ENCODE assay signal across 8 mouse cellular contexts in genomic region chr9:71188647-71189415, GRCm38 (mm10). TPM values are rescaled to one million over a fixed set of nuclear protein-coding genes. Genes with fewer than 3 reads are reported as not detected.
DNase-seq lines count a peak whose midpoint lies in the region; ATAC-seq and TF ChIP-seq lines count a peak whose summit lies in the region.

No protein-coding gene starts in this region.

- H3K4me3 ChIP-seq in embryonic facial prominence, embryonic 11.5 days (ENCODE audit: low read depth, low read length) = no peak overlapping the region
- no peak overlapping the region for H3K4me3 ChIP-seq in heart, adult 2 months
- H3K4me3 ChIP-seq in limb, embryonic 15.5 days = no peak overlapping the region
- H3K4me3 ChIP-seq in midbrain, embryonic 16.5 days (ENCODE audit: low read depth, low read length) = peak overlapping the region; percentile 19; the same call in 1 of the 2 replicates

- H3K4me2 ChIP-seq in embryonic facial prominence, embryonic 11.5 days (ENCODE audit: low read depth, low read length) = no peak overlapping the region
- peak overlapping the region; percentile 36 for H3K4me2 ChIP-seq in limb, embryonic 15.5 days
- H3K4me2 ChIP-seq in midbrain, embryonic 16.5 days (ENCODE audit: low read length) = peak overlapping the region; percentile 56

- no peaks in the 10 kb centered on the region for H3K27me3 ChIP-seq in embryonic facial prominence, embryonic 11.5 days (ENCODE audit: control insufficient read depth, insufficient read depth, low read length)
- H3K27me3 ChIP-seq in heart, adult 2 months (ENCODE audit: control insufficient read depth, insufficient read depth, low read length) = no peaks in the 10 kb centered on the region
- no peaks in the 10 kb centered on the region for H3K27me3 ChIP-seq in limb, embryonic 15.5 days
- H3K27me3 ChIP-seq in midbrain, embryonic 16.5 days (ENCODE audit: control insufficient read depth, insufficient read depth, low read depth, low read length) = no peaks in the 10 kb centered on the region

- no peaks in the 10 kb centered on the region for H3K9me3 ChIP-seq in embryonic facial prominence, embryonic 11.5 days (replicated peaks; ENCODE audit: control insufficient read depth, low read length)
- no peaks in the 10 kb centered on the region for H3K9me3 ChIP-seq in limb, embryonic 15.5 days
- H3K9me3 ChIP-seq in midbrain, embryonic 16.5 days (replicated peaks; ENCODE audit: control insufficient read depth, low read length, poor library complexity, severe bottlenecking) = no peaks in the 10 kb centered on the region

- H3K27ac ChIP-seq in embryonic facial prominence, embryonic 11.5 days (replicated peaks; ENCODE audit: low read depth, low read length) = no peak overlapping the region
- H3K27ac ChIP-seq in heart, adult 2 months = no peak overlapping the region
- no peak overlapping the region for H3K27ac ChIP-seq in limb, embryonic 15.5 days
- no peak overlapping the region for H3K27ac ChIP-seq in midbrain, embryonic 16.5 days (ENCODE audit: low read length)

- WGBS in embryonic facial prominence, embryonic 11.5 days = 12% methylated on average over 12 of the region's 12 CpGs
- 4% methylated on average over 12 of the region's 12 CpGs for WGBS in heart, adult 2 months
- WGBS in limb, embryonic 15.5 days = 9% methylated on average over 12 of the region's 12 CpGs
- 10% methylated on average over 12 of the region's 12 CpGs for WGBS in midbrain, embryonic 16.5 days

- ATAC-seq in embryonic facial prominence, embryonic 11.5 days (replicated peaks; ENCODE audit: insufficient number of reproducible peaks, low FRiP score, low TSS enrichment, low read depth) = no peak
- no peak for ATAC-seq in limb, embryonic 15.5 days (ENCODE audit: insufficient number of reproducible peaks, low FRiP score, low TSS enrichment, low read depth)
- ATAC-seq in midbrain, embryonic 16.5 days = peak; percentile 83; the same call in 1 of the 2 replicates

- H3K4me1 ChIP-seq in embryonic facial prominence, embryonic 11.5 days (ENCODE audit: control insufficient read depth, insufficient read depth, low read length) = no peaks in the 10 kb centered on the region
- H3K4me1 ChIP-seq in heart, adult 2 months (ENCODE audit: control insufficient read depth, insufficient read depth, low read length) = no peaks in the 10 kb centered on the region
- H3K4me1 ChIP-seq in limb, embryonic 15.5 days = no peaks in the 10 kb centered on the region
- H3K4me1 ChIP-seq in midbrain, embryonic 16.5 days (ENCODE audit: control insufficient read depth, insufficient read depth, low read length) = 0 out of 2 replicates have a peak, but pooled peaks cover 2% of the 10 kb centered on the region

- no peaks in the 10 kb centered on the region for H3K36me3 ChIP-seq in embryonic facial prominence, embryonic 11.5 days (replicated peaks; ENCODE audit: control insufficient read depth, insufficient read depth, low read depth, low read length)
- no peaks in the 10 kb centered on the region for H3K36me3 ChIP-seq in heart, adult 2 months (ENCODE audit: control insufficient read depth, insufficient read depth, low read length)
- H3K36me3 ChIP-seq in limb, embryonic 15.5 days = no peaks in the 10 kb centered on the region
- H3K36me3 ChIP-seq in midbrain, embryonic 16.5 days (ENCODE audit: control insufficient read depth, insufficient read depth, low read length) = no peaks in the 10 kb centered on the region

- TF ChIP-seq CTCF in heart, adult 2 months (IDR thresholded peaks at IDR 0.05) = peak; percentile 70

- DNase-seq in A20 (ENCODE audit: low read depth, low spot score) = peak; percentile 71
- peak; percentile 70 for DNase-seq in adrenal gland, postnatal 25 days
- DNase-seq in embryonic facial prominence, embryonic 11.5 days (ENCODE audit: low spot score) = peak; percentile 87
- peak; percentile 31 to 73 for DNase-seq in heart, adult 2 months
- peak; percentile 58 for DNase-seq in kidney, adult 9 months
- peak; percentile 48 to 59 for DNase-seq in spleen, postnatal 36 days (ENCODE audit: low spot score in 2 of 2)

- no peak for TF ChIP-seq POLR2A in heart, adult 2 months (IDR thresholded peaks at IDR 0.05; ENCODE audit: insufficient read depth, low read depth, low read length)

- H3K9ac ChIP-seq in embryonic facial prominence, embryonic 11.5 days (replicated peaks; ENCODE audit: low read length) = no peak overlapping the region
- no peak overlapping the region for H3K9ac ChIP-seq in heart, adult 2 months (ENCODE audit: low read depth, low read length)
- H3K9ac ChIP-seq in limb, embryonic 15.5 days = no peak overlapping the region
- H3K9ac ChIP-seq in midbrain, embryonic 16.5 days (ENCODE audit: low read depth, low read length) = no peak overlapping the region; the same call in 1 of the 2 replicates

- intact Hi-C loops in heart, adult 2 months (cut with DNase I) = loop anchor here (10.0 kb wide), 1 partner anchor 54 kb away; no protein-coding TSS in a partner anchor

- H3K79me2 ChIP-seq in heart, adult 2 months (replicated peaks; ENCODE audit: control insufficient read depth, insufficient read depth, low read length) = no peaks in the 10 kb centered on the region

- no peak for TF ChIP-seq EP300 in heart, adult 2 months (IDR thresholded peaks at IDR 0.05; ENCODE audit: insufficient read depth, low read depth, low read length)

RNA-seq across cellular contexts. Expression of gene Aqp9, which starts 20.3 kb away (rescaled TPM):
- 0.36 and 1.5 TPM in 2 replicates for total RNA-seq in adrenal gland, postnatal 25 days (2021)
- polyA plus RNA-seq in embryonic facial prominence, embryonic 11.5 days (2014; fragmentation: Nextera tagmentation; extraction: Ambion mirVana) = 0.17 TPM in 2 replicates
- total RNA-seq in heart, adult 2 months (2021) = under 1 TPM; 0.45 to 0.57 TPM
- 0.06 and 0.66 TPM in 2 replicates for polyA plus RNA-seq in heart, adult 2 months (2012; rRNA removed)
- polyA plus RNA-seq in limb, embryonic 15.5 days (2015; fragmentation: Nextera tagmentation; extraction: Ambion mirVana) = 0.50 and 1.2 TPM in 2 replicates
- polyA plus RNA-seq in midbrain, embryonic 16.5 days (2015; fragmentation: Nextera tagmentation; extraction: Ambion mirVana) = 0.70 and 1.2 TPM in 2 replicates

RNA-seq across cellular contexts. Expression of gene Aldh1a2, which starts 26.8 kb away (rescaled TPM):
- total RNA-seq in adrenal gland, postnatal 25 days (2021) = 73.6 and 78.5 TPM in 2 replicates
- polyA plus RNA-seq in embryonic facial prominence, embryonic 11.5 days (2014; fragmentation: Nextera tagmentation; extraction: Ambion mirVana) = 39.1 and 42.0 TPM in 2 replicates
- total RNA-seq in heart, adult 2 months (2021) = 1 to 10 TPM; 5.1 to 9.3 TPM
- polyA plus RNA-seq in heart, adult 2 months (2012; rRNA removed) = 5.7 and 8.6 TPM in 2 replicates
- 11.1 and 13.9 TPM in 2 replicates for polyA plus RNA-seq in limb, embryonic 15.5 days (2015; fragmentation: Nextera tagmentation; extraction: Ambion mirVana)
- 16.3 and 20.0 TPM in 2 replicates for polyA plus RNA-seq in midbrain, embryonic 16.5 days (2015; fragmentation: Nextera tagmentation; extraction: Ambion mirVana)
